Mouse (Mus musculus): ENCODE measurements around the gene Nkapl.

Nkapl gene

GRCm38 (mm10) chr13:21427631-21428030, 40.7 kb downstream of the Nkapl start:
- DNase-seq (ENCODE audit: low spot score), result no peak

GRCm38 (mm10) chr13:21423301-21423700, 45.0 kb downstream of the Nkapl start:
- DNase-seq (ENCODE audit: low spot score), result no peak

GRCm38 (mm10) chr13:21418865-21419264, 49.4 kb downstream of the Nkapl start:
- no peak for DNase-seq (ENCODE audit: low spot score)

DNA sequence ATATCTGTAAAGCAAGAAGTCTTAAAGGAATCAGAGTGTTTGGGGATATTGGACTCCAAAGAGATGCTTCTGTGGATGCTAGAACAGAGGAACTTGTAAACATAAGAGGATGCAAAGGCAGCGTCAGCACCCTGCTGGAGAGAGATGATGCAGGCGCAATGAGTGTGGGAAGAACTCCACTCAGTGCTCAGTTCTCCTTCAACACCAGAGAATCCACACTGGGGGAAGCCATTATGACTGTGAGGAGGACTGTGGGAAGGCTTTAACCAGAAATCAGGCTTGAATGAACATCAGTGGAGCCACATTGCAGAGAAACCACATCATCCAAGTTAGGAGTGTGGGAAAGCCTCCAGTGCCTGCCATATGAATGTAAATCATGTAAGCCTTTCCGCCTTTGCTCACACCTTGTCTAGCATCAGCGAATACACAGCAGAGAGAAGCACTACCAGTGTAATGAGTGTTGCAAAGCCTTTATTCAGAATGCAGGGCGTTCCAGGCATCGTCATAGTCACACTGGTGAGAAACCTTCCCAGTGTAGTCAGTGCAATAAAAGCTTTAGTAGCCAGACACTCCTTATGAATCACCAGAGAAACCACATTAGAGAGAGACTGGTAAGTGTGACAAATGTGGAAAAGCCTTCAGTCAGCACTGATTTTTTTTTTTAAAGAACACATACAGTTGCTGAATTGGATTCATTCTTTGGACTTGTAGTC, 50.9 kb downstream of the Nkapl start:
- no peak for DNase-seq (ENCODE audit: low spot score)
